Mouse (Mus musculus) C2C12 (cell line): Measurements from ENCODE around the gene Naaladl2. TPM values are rescaled to one million over a fixed set of nuclear protein-coding genes. Genes with fewer than 3 reads are reported as not detected.
"Not testable (repeated sequence)": the region's sequence is repeated elsewhere in the genome, so short reads cannot be mapped to it uniquely, and the experiment has no call there.

Experiments used
- H3K27me3 ChIP-seq: one replicate; pipeline ENCODE4 v1.6.1; 2011; ENCODE audit not compliant: control insufficient read depth, insufficient read depth, insufficient read length
- H3K36me3 ChIP-seq: one replicate; pipeline ENCODE4 v1.6.1; 2011; ENCODE audit not compliant: control insufficient read depth, insufficient read depth
- H3K4me3 ChIP-seq: one replicate; pipeline ENCODE4 v1.5.1; 2011; ENCODE audit warnings: mild to moderate bottlenecking, control low read depth; ENCODE audit not compliant: poor library complexity, insufficient read depth, severe bottlenecking
- H3K79me2 ChIP-seq: one replicate; pipeline ENCODE4 v1.6.1; 2011; ENCODE audit not compliant: control insufficient read depth, insufficient read depth
- H3K79me3 ChIP-seq: one replicate; pipeline ENCODE4 v1.6.1; 2011; ENCODE audit warnings: low read depth, control low read depth
- H3ac ChIP-seq: one replicate; pipeline ENCODE3; 2011; ENCODE audit warnings: low read depth; ENCODE audit not compliant: control insufficient read depth, insufficient read length
- CEBPB ChIP-seq: IDR thresholded peaks from one replicate; pipeline ENCODE4 v1.6.1; 2011; ENCODE audit warnings: low read depth, mild to moderate bottlenecking, control low read depth, moderate library complexity
- CTCF ChIP-seq: IDR thresholded peaks from one replicate; pipeline ENCODE4 v1.5.1; 2011; ENCODE audit not compliant: control insufficient read depth, insufficient read depth, insufficient read length
- FOSL1 ChIP-seq: IDR thresholded peaks from one replicate; pipeline ENCODE4 v1.8.0; 2011; ENCODE audit warnings: mild to moderate bottlenecking, low read length; ENCODE audit not compliant: poor library complexity, insufficient read depth, severe bottlenecking
- MAX ChIP-seq: IDR thresholded peaks from one replicate; pipeline ENCODE4 v1.6.1; 2011; ENCODE audit warnings: mild to moderate bottlenecking, control low read depth
- MYOD1 ChIP-seq: IDR thresholded peaks from one replicate; pipeline ENCODE4 v1.6.1; 2011; ENCODE audit warnings: low read depth; ENCODE audit not compliant: control insufficient read depth, insufficient read length
- MYOG ChIP-seq: IDR thresholded peaks from one replicate; pipeline ENCODE4 v1.6.1; 2011; ENCODE audit not compliant: control insufficient read depth, insufficient read length; ENCODE audit errors: extremely low read depth
- USF1 ChIP-seq: IDR thresholded peaks from one replicate; pipeline ENCODE4 v1.6.1; 2011; ENCODE audit warnings: low read depth, mild to moderate bottlenecking, control low read depth, moderate library complexity
- polyA plus RNA-seq: library from polyadenylated mRNA; unstranded; fragments of >200 nt; fragmentation: generic; extraction: Trizol; gene quantifications from one replicate; pipeline ENCODE4 v1.2.1, GENCODE M21; 2012; ENCODE audit warnings: missing spikeins

Naaladl2 gene
- polyA plus RNA-seq, 1 experiment = not detected

GRCm38 (mm10) chr3:24314658-24315297, 829.3 kb downstream of the Naaladl2 start:
- Histone ChIP-seq H3K36me3 (no peaks in the 10 kb centered on the region), H3ac (no peak overlapping the region), H3K27me3 (no peaks in the 10 kb centered on the region), H3K79me3 (no peaks in the 10 kb centered on the region), H3K79me2 (no peaks in the 10 kb centered on the region), H3K4me3 (no peak overlapping the region)
- TF ChIP-seq CEBPB = no peak
- TF ChIP-seq MYOD1 = no peak
- TF ChIP-seq USF1 = no peak
- TF ChIP-seq FOSL1 = no peak
- no peak for TF ChIP-seq CTCF
- TF ChIP-seq MYOG = no peak
- TF ChIP-seq MAX = no peak

- Histone ChIP-seq H3K27me3 (no peaks in the 10 kb centered on the region), H3K36me3 (no peaks in the 10 kb centered on the region), H3ac (no peak overlapping the region), H3K79me3 (no peaks in the 10 kb centered on the region), H3K79me2 (no peaks in the 10 kb centered on the region), H3K4me3 (no peak overlapping the region)
- TF ChIP-seq MAX (no peak), MYOG (no peak), MYOD1 (no peak), USF1 (no peak), CTCF (no peak), FOSL1 (no peak), CEBPB (no peak)
These were observed 918.6 kb downstream of the Naaladl2 start for GRCm38 (mm10) chr3:24225418-24225817.

- no peak for TF ChIP-seq MYOD1
- TF ChIP-seq MAX = no peak
- TF ChIP-seq CTCF = no peak
- TF ChIP-seq USF1 = no peak
- no peak for TF ChIP-seq FOSL1
- TF ChIP-seq CEBPB = no peak
- no peak for TF ChIP-seq MYOG
- Histone ChIP-seq H3K79me2 (no peaks in the 10 kb centered on the region), H3K4me3 (no peak overlapping the region), H3K27me3 (no peaks in the 10 kb centered on the region), H3K36me3 (no peaks in the 10 kb centered on the region), H3K79me3 (no peaks in the 10 kb centered on the region), H3ac (no peak overlapping the region)
These were observed 926.6 kb downstream of the Naaladl2 start for GRCm38 (mm10) chr3:24217476-24217875.

- Histone ChIP-seq H3K79me3 (no peaks in the 10 kb centered on the region), H3ac (no peak overlapping the region), H3K27me3 (no peaks in the 10 kb centered on the region), H3K4me3 (no peak overlapping the region), H3K36me3 (no peaks in the 10 kb centered on the region), H3K79me2 (no peaks in the 10 kb centered on the region)
- TF ChIP-seq CTCF = no peak
- no peak for TF ChIP-seq FOSL1
- TF ChIP-seq MYOG = no peak
- TF ChIP-seq MAX = no peak
- no peak for TF ChIP-seq CEBPB
- no peak for TF ChIP-seq USF1
- TF ChIP-seq MYOD1 = no peak
These were observed 977.5 kb downstream of the Naaladl2 start for GRCm38 (mm10) chr3:24166531-24166930.

GRCm38 (mm10) chr3:24163992-24164391, 980.1 kb downstream of the Naaladl2 start:
- H3K27me3 ChIP-seq = no peaks in the 10 kb centered on the region
- no peak overlapping the region for H3ac ChIP-seq
- H3K79me2 ChIP-seq = no peaks in the 10 kb centered on the region
- no peaks in the 10 kb centered on the region for H3K36me3 ChIP-seq
- no peak overlapping the region for H3K4me3 ChIP-seq
- TF ChIP-seq USF1 = no peak
- TF ChIP-seq FOSL1 = no peak
- no peak for TF ChIP-seq CEBPB
- TF ChIP-seq MAX = no peak
- TF ChIP-seq CTCF = no peak
- TF ChIP-seq MYOD1 = no peak
- TF ChIP-seq MYOG = no peak
- H3K79me3 ChIP-seq = no peaks in the 10 kb centered on the region

GRCm38 (mm10) chr3:24151086-24151815, 992.8 kb downstream of the Naaladl2 start:
- not testable (repeated sequence) for H3K79me3 ChIP-seq, H3K79me2 ChIP-seq, H3K27me3 ChIP-seq, H3K36me3 ChIP-seq, H3ac ChIP-seq, H3K4me3 ChIP-seq
